In genomic region chr10:93856095-93856494, GRCm38 (mm10) we compare ENCODE assay signal across 29 mouse cellular contexts. TPM values are rescaled to one million over a fixed set of nuclear protein-coding genes. Genes with fewer than 3 reads are reported as not detected.
"Had no signal": no experiment of that assay in that cellular context is flagged by ENCODE, and none has a peak within 500 bp of the region (broad histone marks: within the 10 kb centered on the region; RNA-seq: fewer than 3 reads in every experiment).

No protein-coding gene starts in this region.

- H3K9ac ChIP-seq: embryonic facial prominence, embryonic 12.5 days; embryonic facial prominence, embryonic 13.5 days; embryonic facial prominence, embryonic 15.5 days; forebrain, embryonic 12.5 days; forebrain, embryonic 13.5 days; forebrain, embryonic 15.5 days; forebrain, postnatal 0 days had no signal

- H3K27ac ChIP-seq: embryonic facial prominence, embryonic 10.5 days; embryonic facial prominence, embryonic 12.5 days; embryonic facial prominence, embryonic 13.5 days; embryonic facial prominence, embryonic 15.5 days; forebrain, embryonic 10.5 days; forebrain, embryonic 12.5 days; forebrain, embryonic 13.5 days; forebrain, embryonic 15.5 days; gastrocnemius, adult 2 months; heart, adult 2 months had no signal

- H3K9me3 ChIP-seq: embryonic facial prominence, embryonic 10.5 days; embryonic facial prominence, embryonic 12.5 days; embryonic facial prominence, embryonic 13.5 days; embryonic facial prominence, embryonic 15.5 days; forebrain, embryonic 10.5 days; forebrain, embryonic 12.5 days; forebrain, embryonic 13.5 days; forebrain, embryonic 15.5 days had no signal

- DNase-seq: cerebellum, adult 2 months; cerebellum, adult 8-10 months; cerebellum, adult 9-10 months; cerebellum, adult 9-11 months; cerebellum, postnatal 10 days; cerebellum, postnatal 14 days; cerebellum, postnatal 25 days; cerebellum, postnatal 36 days; embryo, embryonic 11 days; forebrain, postnatal 0 days; gastrocnemius, adult 2 months; gastrocnemius, postnatal 10 days; gastrocnemius, postnatal 14 days; gastrocnemius, postnatal 25 days; gastrocnemius, postnatal 36 days; heart, adult 18-20 months; heart, adult 2 months had no signal

- H3K4me3 ChIP-seq: embryonic facial prominence, embryonic 10.5 days; embryonic facial prominence, embryonic 12.5 days; embryonic facial prominence, embryonic 13.5 days; embryonic facial prominence, embryonic 15.5 days; erythroblast, embryonic 14.5 days; forebrain, embryonic 10.5 days; forebrain, embryonic 12.5 days; forebrain, embryonic 13.5 days; forebrain, embryonic 15.5 days; gastrocnemius, adult 2 months; heart, adult 2 months had no signal

- ATAC-seq: forebrain, embryonic 13.5 days; forebrain, embryonic 14.5 days; forebrain, embryonic 15.5 days; forebrain, embryonic 16.5 days; forebrain, postnatal 0 days had no signal

- H3K27me3 ChIP-seq: embryonic facial prominence, embryonic 12.5 days; embryonic facial prominence, embryonic 13.5 days; embryonic facial prominence, embryonic 15.5 days; forebrain, embryonic 12.5 days; forebrain, embryonic 13.5 days; forebrain, embryonic 15.5 days had no signal

- H3K4me1 ChIP-seq: embryonic facial prominence, embryonic 10.5 days; embryonic facial prominence, embryonic 12.5 days; embryonic facial prominence, embryonic 13.5 days; embryonic facial prominence, embryonic 15.5 days; forebrain, embryonic 10.5 days; forebrain, embryonic 12.5 days; forebrain, embryonic 13.5 days; forebrain, embryonic 15.5 days had no signal

- H3K4me2 ChIP-seq: embryonic facial prominence, embryonic 12.5 days; embryonic facial prominence, embryonic 13.5 days; embryonic facial prominence, embryonic 15.5 days; forebrain, embryonic 12.5 days; forebrain, embryonic 13.5 days; forebrain, embryonic 15.5 days had no signal

RNA-seq across cellular contexts. Expression of gene Usp44, which starts 24.7 kb away (rescaled TPM):
- polyA plus RNA-seq: cortical plate, adult 2 months; erythroblast, embryonic 14.5 days; heart, adult 2 months had no signal
